Mouse (Mus musculus): ENCODE results near the gene Rsph3b. TPM values are rescaled to one million over a fixed set of nuclear protein-coding genes. Genes with fewer than 3 reads are reported as not detected.

Rsph3b gene
- polyA plus RNA-seq, 1 experiment from 2014 or later, result 43.5 TPM

GRCm38 (mm10) chr17:6884531-6884930 is 64.0 kb downstream of the Rsph3b start:
- ATAC-seq (ENCODE audit: insufficient read depth, low FRiP score), result no peak
- Histone ChIP-seq H3K4me1 (ENCODE audit: control insufficient read depth, insufficient read depth, low read length) (no peaks in the 10 kb centered on the region), H3K4me3 (replicated peaks; ENCODE audit: low read length) (no peak overlapping the region), H3K27ac (ENCODE audit: low read length) (no peak overlapping the region), H3K27me3 (ENCODE audit: control insufficient read depth, insufficient read depth, low read length) (no peaks in the 10 kb centered on the region), H3K4me2 (ENCODE audit: low read depth, low read length) (no peak overlapping the region), H3K9me3 (replicated peaks; ENCODE audit: control insufficient read depth, low read length) (no peaks in the 10 kb centered on the region), H3K9ac (ENCODE audit: low read length) (no peak overlapping the region), H3K36me3 (ENCODE audit: control insufficient read depth, insufficient read depth, low read length) (no peaks in the 10 kb centered on the region)
- WGBS, result 89% methylated on average over 1 of the region's 1 CpGs

- Histone ChIP-seq H3K36me3 (ENCODE audit: control insufficient read depth, insufficient read depth, low read length) (no peaks in the 10 kb centered on the region), H3K4me1 (ENCODE audit: control insufficient read depth, insufficient read depth, low read length) (no peaks in the 10 kb centered on the region), H3K4me3 (replicated peaks; ENCODE audit: low read length) (no peak overlapping the region), H3K9me3 (replicated peaks; ENCODE audit: control insufficient read depth, low read length) (no peaks in the 10 kb centered on the region), H3K9ac (ENCODE audit: low read length) (no peak overlapping the region), H3K27me3 (ENCODE audit: control insufficient read depth, insufficient read depth, low read length) (no peaks in the 10 kb centered on the region), H3K27ac (ENCODE audit: low read length) (no peak overlapping the region), H3K4me2 (ENCODE audit: low read depth, low read length) (no peak overlapping the region)
- WGBS, result 79% methylated on average over 6 of the region's 6 CpGs
- ATAC-seq (ENCODE audit: insufficient read depth, low FRiP score), result no peak
These were observed 67.2 kb downstream of the Rsph3b start for GRCm38 (mm10) chr17:6881306-6881705.

- no peak overlapping the region for H3K4me2 ChIP-seq (ENCODE audit: low read depth, low read length)
- 74% methylated on average over 2 of the region's 2 CpGs for WGBS
- H3K4me3 ChIP-seq (replicated peaks; ENCODE audit: low read length), result no peak overlapping the region
- no peaks in the 10 kb centered on the region for H3K36me3 ChIP-seq (ENCODE audit: control insufficient read depth, insufficient read depth, low read length)
- no peak for ATAC-seq (ENCODE audit: insufficient read depth, low FRiP score)
- H3K27me3 ChIP-seq (ENCODE audit: control insufficient read depth, insufficient read depth, low read length), result no peaks in the 10 kb centered on the region
- 0 out of 2 replicates have a peak, but pooled peaks cover 7% of the 10 kb centered on the region for H3K9me3 ChIP-seq (replicated peaks; ENCODE audit: control insufficient read depth, low read length)
- no peak overlapping the region for H3K9ac ChIP-seq (ENCODE audit: low read length)
- H3K4me1 ChIP-seq (ENCODE audit: control insufficient read depth, insufficient read depth, low read length), result 0 out of 2 replicates have a peak, but pooled peaks cover 4% of the 10 kb centered on the region
- no peak overlapping the region for H3K27ac ChIP-seq (ENCODE audit: low read length)
These were observed 77.1 kb downstream of the Rsph3b start for GRCm38 (mm10) chr17:6871421-6871820.

GRCm38 (mm10) chr17:6868810-6869209 is 79.7 kb downstream of the Rsph3b start:
- Histone ChIP-seq H3K9ac (ENCODE audit: low read length) (no peak overlapping the region), H3K4me2 (ENCODE audit: low read depth, low read length) (no peak overlapping the region), H3K4me3 (replicated peaks; ENCODE audit: low read length) (no peak overlapping the region), H3K27ac (ENCODE audit: low read length) (peak overlapping the region; percentile 84), H3K4me1 (ENCODE audit: control insufficient read depth, insufficient read depth, low read length) (peaks cover 15% of the 10 kb centered on the region), H3K27me3 (ENCODE audit: control insufficient read depth, insufficient read depth, low read length) (no peaks in the 10 kb centered on the region), H3K9me3 (replicated peaks; ENCODE audit: control insufficient read depth, low read length) (0 out of 2 replicates have a peak, but pooled peaks cover 4% of the 10 kb centered on the region), H3K36me3 (ENCODE audit: control insufficient read depth, insufficient read depth, low read length) (no peaks in the 10 kb centered on the region)
- ATAC-seq (ENCODE audit: insufficient read depth, low FRiP score), result peak; percentile 71; the same call in 1 of the 2 replicates

GRCm38 (mm10) chr17:6867740-6868139 is 80.7 kb downstream of the Rsph3b start:
- Histone ChIP-seq H3K27ac (ENCODE audit: low read length) (peak overlapping the region; percentile 84), H3K9ac (ENCODE audit: low read length) (0 out of 2 replicates have a peak overlapping the region, but pooled peaks have one; percentile 31), H3K4me1 (ENCODE audit: control insufficient read depth, insufficient read depth, low read length) (peaks cover 21% of the 10 kb centered on the region), H3K36me3 (ENCODE audit: control insufficient read depth, insufficient read depth, low read length) (no peaks in the 10 kb centered on the region), H3K4me3 (replicated peaks; ENCODE audit: low read length) (no peak overlapping the region), H3K4me2 (ENCODE audit: low read depth, low read length) (0 out of 2 replicates have a peak overlapping the region, but pooled peaks have one; percentile 26), H3K9me3 (replicated peaks; ENCODE audit: control insufficient read depth, low read length) (no peaks in the 10 kb centered on the region), H3K27me3 (ENCODE audit: control insufficient read depth, insufficient read depth, low read length) (no peaks in the 10 kb centered on the region)
- ATAC-seq (ENCODE audit: insufficient read depth, low FRiP score), result peak; percentile 65; the same call in 1 of the 2 replicates
- 21% methylated on average over 7 of the region's 7 CpGs for WGBS

- 61% methylated on average over 1 of the region's 1 CpGs for WGBS
- H3K9me3 ChIP-seq (replicated peaks; ENCODE audit: control insufficient read depth, low read length), result no peaks in the 10 kb centered on the region
- H3K4me1 ChIP-seq (ENCODE audit: control insufficient read depth, insufficient read depth, low read length), result peaks cover 26% of the 10 kb centered on the region
- ATAC-seq (ENCODE audit: insufficient read depth, low FRiP score), result no peak
- H3K9ac ChIP-seq (ENCODE audit: low read length), result no peak overlapping the region
- no peak overlapping the region for H3K4me3 ChIP-seq (replicated peaks; ENCODE audit: low read length)
- no peaks in the 10 kb centered on the region for H3K36me3 ChIP-seq (ENCODE audit: control insufficient read depth, insufficient read depth, low read length)
- H3K27me3 ChIP-seq (ENCODE audit: control insufficient read depth, insufficient read depth, low read length), result no peaks in the 10 kb centered on the region
- H3K4me2 ChIP-seq (ENCODE audit: low read depth, low read length), result no peak overlapping the region
- H3K27ac ChIP-seq (ENCODE audit: low read length), result peak overlapping the region; percentile 44; the same call in 1 of the 2 replicates
These were observed 81.9 kb downstream of the Rsph3b start for GRCm38 (mm10) chr17:6866576-6866975.

- ATAC-seq (ENCODE audit: insufficient read depth, low FRiP score), result no peak
- Histone ChIP-seq H3K27ac (ENCODE audit: low read length) (peak overlapping the region; percentile 17; the same call in 1 of the 2 replicates), H3K9ac (ENCODE audit: low read length) (no peak overlapping the region), H3K36me3 (ENCODE audit: control insufficient read depth, insufficient read depth, low read length) (no peaks in the 10 kb centered on the region), H3K4me1 (ENCODE audit: control insufficient read depth, insufficient read depth, low read length) (peaks cover 36% of the 10 kb centered on the region), H3K4me2 (ENCODE audit: low read depth, low read length) (no peak overlapping the region), H3K27me3 (ENCODE audit: control insufficient read depth, insufficient read depth, low read length) (no peaks in the 10 kb centered on the region), H3K9me3 (replicated peaks; ENCODE audit: control insufficient read depth, low read length) (no peaks in the 10 kb centered on the region), H3K4me3 (replicated peaks; ENCODE audit: low read length) (no peak overlapping the region)
- 41% methylated on average over 5 of the region's 5 CpGs for WGBS
These were observed 82.9 kb downstream of the Rsph3b start for GRCm38 (mm10) chr17:6865580-6865979.

- H3K36me3 ChIP-seq (ENCODE audit: control insufficient read depth, insufficient read depth, low read length), result no peaks in the 10 kb centered on the region
- H3K27me3 ChIP-seq (ENCODE audit: control insufficient read depth, insufficient read depth, low read length), result no peaks in the 10 kb centered on the region
- H3K4me1 ChIP-seq (ENCODE audit: control insufficient read depth, insufficient read depth, low read length), result peaks cover 41% of the 10 kb centered on the region
- no peak for ATAC-seq (ENCODE audit: insufficient read depth, low FRiP score)
- H3K9ac ChIP-seq (ENCODE audit: low read length), result no peak overlapping the region
- no peak overlapping the region for H3K27ac ChIP-seq (ENCODE audit: low read length)
- no peak overlapping the region for H3K4me2 ChIP-seq (ENCODE audit: low read depth, low read length)
- no peak overlapping the region for H3K4me3 ChIP-seq (replicated peaks; ENCODE audit: low read length)
- WGBS, result 33% methylated on average over 13 of the region's 13 CpGs
- no peaks in the 10 kb centered on the region for H3K9me3 ChIP-seq (replicated peaks; ENCODE audit: control insufficient read depth, low read length)
These were observed 83.6 kb downstream of the Rsph3b start for GRCm38 (mm10) chr17:6864869-6865268.

- H3K4me1 ChIP-seq (ENCODE audit: control insufficient read depth, insufficient read depth, low read length), result peaks cover 44% of the 10 kb centered on the region
- 58% methylated on average over 6 of the region's 6 CpGs for WGBS
- no peak overlapping the region for H3K4me3 ChIP-seq (replicated peaks; ENCODE audit: low read length)
These were observed 85.0 kb downstream of the Rsph3b start for GRCm38 (mm10) chr17:6863521-6863920.

More at GRCm38 (mm10) chr17:6863521-6863920, 85.0 kb downstream of the Rsph3b start:
- Histone ChIP-seq H3K4me2 (ENCODE audit: low read depth, low read length) (no peak overlapping the region), H3K9ac (ENCODE audit: low read length) (no peak overlapping the region), H3K36me3 (ENCODE audit: control insufficient read depth, insufficient read depth, low read length) (no peaks in the 10 kb centered on the region), H3K9me3 (replicated peaks; ENCODE audit: control insufficient read depth, low read length) (no peaks in the 10 kb centered on the region), H3K27me3 (ENCODE audit: control insufficient read depth, insufficient read depth, low read length) (no peaks in the 10 kb centered on the region), H3K27ac (ENCODE audit: low read length) (no peak overlapping the region)
- no peak for ATAC-seq (ENCODE audit: insufficient read depth, low FRiP score)

All from stomach, embryonic 16.5 days (tissue).